Mouse (Mus musculus) liver, embryonic 16.5 days (tissue): Measurements from ENCODE around the gene Lpar5. TPM values are rescaled to one million over a fixed set of nuclear protein-coding genes. Genes with fewer than 3 reads are reported as not detected.
A peak's percentile ranks its signal among the peaks of the same experiment; 100 is the strongest.

Experiments used
- ATAC-seq: fragments of 200-750 bp; cut with Nextera tagmentation; 2 replicates; pipeline ENCODE4 v1.8.0; 2017; ENCODE audit warnings: low read depth, mild to moderate bottlenecking, moderate number of reproducible peaks, moderate library complexity
- H3K27ac ChIP-seq: fragments of 300-500 bp; sonication (generic); 2 replicates; pipeline ENCODE4 v1.5.1; 2014; ENCODE audit warnings: mild to moderate bottlenecking, low read length
- H3K27me3 ChIP-seq: fragments of 300-500 bp; sonication (generic); 2 replicates; pipeline ENCODE4 v1.6.1; 2014; ENCODE audit warnings: low read depth, low read length, mixed read lengths; ENCODE audit not compliant: control insufficient read depth, insufficient read depth
- H3K36me3 ChIP-seq: fragments of 300-500 bp; sonication (generic); 2 replicates; pipeline ENCODE4 v1.6.1; 2014; ENCODE audit warnings: mild to moderate bottlenecking; ENCODE audit not compliant: control insufficient read depth, insufficient read depth
- H3K4me1 ChIP-seq: fragments of 300-500 bp; sonication (generic); 2 replicates; pipeline ENCODE4 v1.6.1; 2014; ENCODE audit warnings: low read depth, low read length, mixed read lengths; ENCODE audit not compliant: control insufficient read depth
- H3K4me2 ChIP-seq: fragments of 300-500 bp; sonication (generic); 2 replicates; pipeline ENCODE4 v1.6.1; 2014; ENCODE audit warnings: low read depth, low read length, mixed read lengths
- H3K4me3 ChIP-seq: fragments of 300-500 bp; sonication (generic); 2 replicates; pipeline ENCODE4 v1.5.1; 2014; ENCODE audit warnings: low read depth, mild to moderate bottlenecking, low read length
- H3K9ac ChIP-seq: fragments of 300-500 bp; sonication (generic); 2 replicates; pipeline ENCODE4 v1.6.1; 2014; ENCODE audit warnings: low read depth, low read length
- H3K9me3 ChIP-seq: fragments of 300-500 bp; sonication (generic); replicated peaks from 2 replicates; pipeline ENCODE4 v1.6.1; 2016; ENCODE audit warnings: low read length; ENCODE audit not compliant: control insufficient read depth
- WGBS: fragments of 180-500 bp; shearing (Covaris S2); extraction: QIAGEN DNeasy Blood & Tissue Kit; methylation state at CpG from one replicate; pipeline ENCODE4 v1.1.7; 2014; ENCODE audit not compliant: insufficient replicate concordance; 5-methylcytosine and 5-hydroxymethylcytosine counted together
- polyA plus RNA-seq: library from polyadenylated mRNA; unstranded; fragments of >200 nt; fragmentation: Nextera tagmentation; extraction: Ambion mirVana; gene quantifications from 2 replicates; pipeline ENCODE4 v1.2.1, GENCODE M21; 2015

The Lpar5 gene
- polyA plus RNA-seq, 1 experiment from 2014 or later, result 1.4 TPM

GRCm38 (mm10) chr6:125098513-125098912 lies 30.8 kb downstream of the Lpar5 start:
- ATAC-seq, result no peak
- peaks cover 45% of the 10 kb centered on the region for H3K4me1 ChIP-seq
- peaks cover 39% of the 10 kb centered on the region for H3K36me3 ChIP-seq
- peak overlapping the region; percentile 71 for H3K4me2 ChIP-seq
- no peaks in the 10 kb centered on the region for H3K27me3 ChIP-seq
- no peaks in the 10 kb centered on the region for H3K9me3 ChIP-seq
- H3K27ac ChIP-seq, result peak overlapping the region; percentile 48
- 56% methylated on average over 3 of the region's 3 CpGs for WGBS
- peak overlapping the region; percentile 33 for H3K9ac ChIP-seq
- H3K4me3 ChIP-seq, result peak overlapping the region; percentile 75

- Histone ChIP-seq H3K4me1 (peaks cover 53% of the 10 kb centered on the region), H3K36me3 (peaks cover 39% of the 10 kb centered on the region), H3K27ac (peak overlapping the region; percentile 48), H3K9ac (0 out of 2 replicates have a peak overlapping the region, but pooled peaks have one; percentile 21), H3K4me2 (no peak overlapping the region), H3K27me3 (no peaks in the 10 kb centered on the region), H3K9me3 (no peaks in the 10 kb centered on the region), H3K4me3 (no peak overlapping the region)
- 56% methylated on average over 5 of the region's 5 CpGs for WGBS
- ATAC-seq, result no peak
These were observed 31.8 kb downstream of the Lpar5 start for GRCm38 (mm10) chr6:125099421-125099971.

DNA sequence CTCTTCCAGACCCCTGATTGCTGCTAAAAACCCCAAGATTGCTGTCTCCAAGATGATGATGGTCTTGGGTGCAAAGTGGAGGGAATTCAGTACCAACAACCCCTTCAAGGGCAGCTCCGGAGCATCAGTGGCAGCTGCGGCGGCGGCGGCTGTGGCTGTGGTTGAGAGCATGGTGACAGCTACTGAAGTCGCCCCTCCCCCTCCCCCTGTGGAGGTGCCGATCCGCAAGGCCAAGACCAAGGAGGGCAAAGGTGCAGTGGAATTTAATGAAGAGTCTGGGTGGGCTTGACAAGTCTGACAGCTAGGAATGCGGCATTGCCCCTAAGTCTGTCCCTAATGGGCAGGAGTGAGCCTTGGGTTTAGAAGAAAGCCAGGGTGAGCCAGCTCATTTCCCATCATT lies 33.7 kb downstream of the Lpar5 start:
- WGBS, result 93% methylated on average over 9 of the region's 9 CpGs
- peaks cover 48% of the 10 kb centered on the region for H3K4me1 ChIP-seq
- peaks cover 57% of the 10 kb centered on the region for H3K36me3 ChIP-seq
- H3K4me3 ChIP-seq, result no peak overlapping the region
- H3K9ac ChIP-seq, result no peak overlapping the region
- no peaks in the 10 kb centered on the region for H3K27me3 ChIP-seq
- no peaks in the 10 kb centered on the region for H3K9me3 ChIP-seq
- H3K27ac ChIP-seq, result no peak overlapping the region
- ATAC-seq, result no peak
- no peak overlapping the region for H3K4me2 ChIP-seq

DNA sequence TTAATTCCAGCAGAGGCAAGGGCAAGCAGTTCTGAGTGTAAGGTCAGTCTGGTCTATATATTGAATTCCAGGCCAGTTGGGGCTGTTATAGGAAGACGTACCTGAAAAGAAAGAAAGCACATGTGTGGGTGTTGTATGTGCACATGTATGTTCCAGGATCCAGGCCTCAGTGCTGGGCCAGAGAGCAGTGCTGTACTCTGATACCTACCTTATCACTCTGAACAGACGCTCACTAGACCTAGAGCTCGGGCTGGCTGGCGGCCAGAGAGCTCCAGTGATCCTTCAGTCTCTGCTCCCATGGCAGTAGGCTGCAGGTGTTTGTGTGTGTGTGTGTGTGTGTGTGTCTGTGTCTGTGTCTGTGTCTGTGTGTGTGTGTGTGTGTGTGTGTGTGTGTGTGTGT lies 36.5 kb downstream of the Lpar5 start:
- WGBS, result 22% methylated on average over 4 of the region's 4 CpGs
- H3K9me3 ChIP-seq, result no peaks in the 10 kb centered on the region
- H3K4me2 ChIP-seq, result peak overlapping the region; percentile 48
- peaks cover 24% of the 10 kb centered on the region for H3K4me1 ChIP-seq
- H3K27me3 ChIP-seq, result no peaks in the 10 kb centered on the region
- no peak overlapping the region for H3K9ac ChIP-seq
- H3K4me3 ChIP-seq, result no peak overlapping the region
- peak overlapping the region; percentile 86 for H3K27ac ChIP-seq
- peaks cover 79% of the 10 kb centered on the region for H3K36me3 ChIP-seq
- ATAC-seq, result peak; percentile 100

GRCm38 (mm10) chr6:125107705-125108104 lies 40.0 kb downstream of the Lpar5 start:
- H3K4me3 ChIP-seq, result no peak overlapping the region
- 85% methylated on average over 2 of the region's 2 CpGs for WGBS
- ATAC-seq, result no peak
- H3K36me3 ChIP-seq, result peaks cover 79% of the 10 kb centered on the region
- no peaks in the 10 kb centered on the region for H3K9me3 ChIP-seq
- H3K9ac ChIP-seq, result no peak overlapping the region
- H3K4me1 ChIP-seq, result peaks cover 17% of the 10 kb centered on the region
- H3K27me3 ChIP-seq, result no peaks in the 10 kb centered on the region
- H3K4me2 ChIP-seq, result no peak overlapping the region
- no peak overlapping the region for H3K27ac ChIP-seq

DNA sequence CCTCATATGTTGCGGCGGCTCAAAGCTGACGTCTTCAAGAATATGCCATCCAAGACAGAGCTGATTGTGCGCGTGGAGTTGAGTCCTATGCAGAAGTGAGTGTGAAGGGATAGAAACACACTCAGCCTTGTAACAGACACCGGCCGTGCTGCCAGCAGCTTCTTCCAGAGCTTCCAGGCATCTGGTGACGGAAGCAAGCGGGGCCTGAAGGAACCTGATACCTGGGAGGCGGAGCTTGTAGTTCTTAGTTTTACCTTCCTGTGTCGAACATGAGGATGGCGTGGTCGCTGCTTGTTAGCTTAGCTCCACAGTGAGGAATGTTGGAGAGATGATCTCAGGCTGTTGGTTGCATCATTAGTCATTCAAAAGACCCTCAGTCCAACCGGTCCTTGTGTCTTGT lies 41.7 kb downstream of the Lpar5 start:
- ATAC-seq, result no peak
- 87% methylated on average over 14 of the region's 14 CpGs for WGBS
- Histone ChIP-seq H3K9ac (no peak overlapping the region), H3K4me2 (no peak overlapping the region), H3K36me3 (peaks cover 89% of the 10 kb centered on the region), H3K4me1 (peaks cover 7% of the 10 kb centered on the region), H3K27me3 (no peaks in the 10 kb centered on the region), H3K9me3 (no peaks in the 10 kb centered on the region), H3K27ac (no peak overlapping the region), H3K4me3 (no peak overlapping the region)

DNA sequence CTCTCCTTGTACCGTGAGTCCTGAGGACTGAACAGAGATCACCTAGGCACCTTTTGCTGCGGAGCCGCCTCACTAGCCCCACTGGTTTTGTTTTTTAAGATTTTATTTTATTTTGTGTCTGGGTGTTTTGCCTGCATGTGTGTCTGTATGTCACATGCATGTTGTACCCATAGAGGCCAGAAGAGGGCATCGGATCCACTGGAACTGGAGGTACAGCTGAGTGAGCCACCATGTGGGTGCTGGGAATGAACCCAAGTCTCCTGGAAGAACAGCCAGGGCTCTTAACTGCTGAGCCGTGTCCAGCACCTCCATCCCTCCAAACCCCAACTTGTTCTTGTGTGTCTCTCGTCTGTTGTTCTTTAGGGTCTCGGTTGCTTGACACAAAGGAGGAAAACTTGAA lies 43.2 kb downstream of the Lpar5 start:
- Histone ChIP-seq H3K4me3 (no peak overlapping the region), H3K4me1 (no peaks in the 10 kb centered on the region), H3K27me3 (no peaks in the 10 kb centered on the region), H3K4me2 (no peak overlapping the region), H3K9ac (no peak overlapping the region), H3K36me3 (peaks cover 84% of the 10 kb centered on the region), H3K27ac (no peak overlapping the region), H3K9me3 (no peaks in the 10 kb centered on the region)
- 86% methylated on average over 7 of the region's 7 CpGs for WGBS
- ATAC-seq, result no peak

GRCm38 (mm10) chr6:125112553-125112952 lies 44.8 kb downstream of the Lpar5 start:
- no peak overlapping the region for H3K27ac ChIP-seq

GRCm38 (mm10) chr6:125119387-125119786 lies 51.7 kb downstream of the Lpar5 start:
- 87% methylated on average over 8 of the region's 8 CpGs for WGBS
- Histone ChIP-seq H3K9ac (no peak overlapping the region), H3K4me2 (no peak overlapping the region), H3K36me3 (peaks cover 67% of the 10 kb centered on the region), H3K4me3 (no peak overlapping the region), H3K27me3 (no peaks in the 10 kb centered on the region), H3K4me1 (no peaks in the 10 kb centered on the region), H3K9me3 (no peaks in the 10 kb centered on the region), H3K27ac (no peak overlapping the region)
- no peak for ATAC-seq

More at GRCm38 (mm10) chr6:125112553-125112952, 44.8 kb downstream of the Lpar5 start:
- no peak for ATAC-seq
- Histone ChIP-seq H3K4me2 (no peak overlapping the region), H3K36me3 (peaks cover 78% of the 10 kb centered on the region), H3K9me3 (no peaks in the 10 kb centered on the region), H3K9ac (no peak overlapping the region), H3K4me3 (no peak overlapping the region), H3K27me3 (no peaks in the 10 kb centered on the region), H3K4me1 (no peaks in the 10 kb centered on the region)
- 69% methylated on average over 11 of the region's 11 CpGs for WGBS
